Mouse (Mus musculus) cerebellum, adult 2 months (tissue): ENCODE data around the gene Cckbr.

Experiments used
- CTCF ChIP-seq: fragments of 200-500 bp; IDR thresholded peaks from 2 replicates; pipeline ENCODE4 v1.5.1; 2011; ENCODE audit warnings: low read depth, mild to moderate bottlenecking, control low read depth, low read length, moderate library complexity, borderline replicate concordance; ENCODE audit not compliant: insufficient read depth
- POLR2A ChIP-seq: fragments of 200-500 bp; IDR thresholded peaks from 2 replicates; pipeline ENCODE4 v1.6.1; 2011; ENCODE audit warnings: low read length, control low read depth, borderline replicate concordance; ENCODE audit not compliant: insufficient read depth

DNA sequence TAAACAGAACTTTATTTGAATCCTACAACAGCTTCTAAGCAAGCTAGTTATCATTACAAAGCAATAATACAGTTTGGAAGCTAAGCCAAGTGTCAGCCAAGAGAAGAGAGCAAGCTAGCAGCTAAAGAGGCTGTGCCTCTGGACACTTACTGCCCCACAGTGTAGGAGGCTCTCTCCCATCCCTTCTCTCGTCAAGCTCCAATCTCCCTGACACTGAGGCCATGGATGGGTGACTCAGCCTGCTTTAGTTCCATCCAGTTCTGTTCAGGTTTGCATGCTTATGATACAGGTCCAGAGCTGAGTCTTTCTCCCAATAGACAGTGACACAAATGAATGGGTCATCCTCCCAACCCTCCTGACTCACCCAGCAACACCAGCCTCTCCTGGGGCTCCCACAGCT lies 6.5 kb downstream of the Cckbr start:
- TF ChIP-seq POLR2A (no peak), CTCF (no peak)
